Mouse (Mus musculus) mature B cell (primary cell): Measurements from ENCODE around the gene Sinhcaf.
"Not testable (repeated sequence)": the region's sequence is repeated elsewhere in the genome, so short reads cannot be mapped to it uniquely, and the experiment has no call there.

ENCODE experiments used
- in situ Hi-C: fragments of 300-500 bp; cut with MboI; formaldehyde crosslinking; loops from 2 replicates; pipeline ENCODE4 v1.14.3; 2019

Sinhcaf gene

GRCm38 (mm10) chr6:148945509-148946408 is 508 bp downstream of the Sinhcaf start:
- in situ Hi-C loops = no loop called here

- in situ Hi-C loops = no loop called here
Observed at GRCm38 (mm10) chr6:148944767-148945508, 1.3 kb downstream of the Sinhcaf start.

- in situ Hi-C loops = no loop called here
Observed at GRCm38 (mm10) chr6:148944344-148944766, 1.9 kb downstream of the Sinhcaf start.

GRCm38 (mm10) chr6:148943695-148944094 is 2.6 kb downstream of the Sinhcaf start:
- in situ Hi-C loops = no loop called here

GRCm38 (mm10) chr6:148942406-148942805 is 3.9 kb downstream of the Sinhcaf start:
- in situ Hi-C loops = no loop called here

- in situ Hi-C loops = no loop called here
Observed at GRCm38 (mm10) chr6:148941880-148942279, 4.4 kb downstream of the Sinhcaf start.

- in situ Hi-C loops = not testable (repeated sequence)
Observed at GRCm38 (mm10) chr6:148940383-148940782, 5.9 kb downstream of the Sinhcaf start.

- in situ Hi-C loops = no loop called here
Observed at GRCm38 (mm10) chr6:148937693-148938092, 8.6 kb downstream of the Sinhcaf start.

- in situ Hi-C loops = no loop called here
Observed at GRCm38 (mm10) chr6:148934961-148935590, 11.2 kb downstream of the Sinhcaf start.

- in situ Hi-C loops = no loop called here
Observed at GRCm38 (mm10) chr6:148931281-148931680, 15.0 kb downstream of the Sinhcaf start.

- in situ Hi-C loops = loop anchor here (10.0 to 25.0 kb wide), 2 partner anchors 664 to 707 kb away; partner anchors contain the start of gene Ergic2
Observed at GRCm38 (mm10) chr6:148918841-148919398, 27.3 kb downstream of the Sinhcaf start.

GRCm38 (mm10) chr6:148917672-148918071 is 28.6 kb downstream of the Sinhcaf start:
- in situ Hi-C loops = loop anchor here (10.0 to 25.0 kb wide), 2 partner anchors 663 to 705 kb away; partner anchors contain the start of gene Ergic2

- in situ Hi-C loops = loop anchor here (10.0 to 25.0 kb wide), 2 partner anchors 662 to 705 kb away; partner anchors contain the start of gene Ergic2
Observed at GRCm38 (mm10) chr6:148916817-148917216, 29.4 kb downstream of the Sinhcaf start.

- in situ Hi-C loops = loop anchor here (10.0 to 25.0 kb wide), 2 partner anchors 659 to 702 kb away; partner anchors contain the start of gene Ergic2
Observed at GRCm38 (mm10) chr6:148913938-148914337, 32.3 kb downstream of the Sinhcaf start.

- in situ Hi-C loops = loop anchor here (10.0 to 25.0 kb wide), 2 partner anchors 657 to 700 kb away; partner anchors contain the start of gene Ergic2
Observed at GRCm38 (mm10) chr6:148911906-148912305, 34.4 kb downstream of the Sinhcaf start.

GRCm38 (mm10) chr6:148906958-148907357 is 39.3 kb downstream of the Sinhcaf start:
- in situ Hi-C loops = loop anchor here (25.0 kb wide), 1 partner anchor 695 kb away; the partner anchor contains the start of gene Ergic2

GRCm38 (mm10) chr6:148902728-148903127 is 43.5 kb downstream of the Sinhcaf start:
- in situ Hi-C loops = loop anchor here (25.0 kb wide), 1 partner anchor 690 kb away; the partner anchor contains the start of gene Ergic2

- in situ Hi-C loops = no loop called here
Observed at GRCm38 (mm10) chr6:148896507-148896851, 49.8 kb downstream of the Sinhcaf start.

GRCm38 (mm10) chr6:148895773-148896506 is 50.3 kb downstream of the Sinhcaf start, which contains the start of gene Caprin2:
Gene Caprin2, minus strand, starts transcription at chr6:148896237.
- in situ Hi-C loops = no loop called here
